Mouse (Mus musculus): ENCODE results near the gene Gm20830. TPM values are rescaled to one million over a fixed set of nuclear protein-coding genes. Genes with fewer than 3 reads are reported as not detected.

Gm20830 gene
- polyA plus RNA-seq (2017; shearing (Covaris generic)), result not detected

GRCm38 (mm10) chrY:6918182-6918581 lies at the start of gene Gm20830:
Gene Gm20830 (minus strand): TSS chrY:6918282.

Other genes starting within 250 kb of the Gm20830 start
- gene Gm21719, start 235.4 kb downstream of the Gm20830 start, polyA plus RNA-seq (2017; shearing (Covaris generic)), result not detected

Data from activated CD4-positive, CD25-positive, alpha-beta regulatory T cell (primary cell).